Mouse (Mus musculus) right cerebral cortex, postnatal 4 days (tissue): ENCODE measurements around the gene Nhlrc4.

Source experiments
- DNase-seq: peaks from one replicate; pipeline ENCODE4 v3.0.0-alpha.2; 2022

The Nhlrc4 gene

DNA sequence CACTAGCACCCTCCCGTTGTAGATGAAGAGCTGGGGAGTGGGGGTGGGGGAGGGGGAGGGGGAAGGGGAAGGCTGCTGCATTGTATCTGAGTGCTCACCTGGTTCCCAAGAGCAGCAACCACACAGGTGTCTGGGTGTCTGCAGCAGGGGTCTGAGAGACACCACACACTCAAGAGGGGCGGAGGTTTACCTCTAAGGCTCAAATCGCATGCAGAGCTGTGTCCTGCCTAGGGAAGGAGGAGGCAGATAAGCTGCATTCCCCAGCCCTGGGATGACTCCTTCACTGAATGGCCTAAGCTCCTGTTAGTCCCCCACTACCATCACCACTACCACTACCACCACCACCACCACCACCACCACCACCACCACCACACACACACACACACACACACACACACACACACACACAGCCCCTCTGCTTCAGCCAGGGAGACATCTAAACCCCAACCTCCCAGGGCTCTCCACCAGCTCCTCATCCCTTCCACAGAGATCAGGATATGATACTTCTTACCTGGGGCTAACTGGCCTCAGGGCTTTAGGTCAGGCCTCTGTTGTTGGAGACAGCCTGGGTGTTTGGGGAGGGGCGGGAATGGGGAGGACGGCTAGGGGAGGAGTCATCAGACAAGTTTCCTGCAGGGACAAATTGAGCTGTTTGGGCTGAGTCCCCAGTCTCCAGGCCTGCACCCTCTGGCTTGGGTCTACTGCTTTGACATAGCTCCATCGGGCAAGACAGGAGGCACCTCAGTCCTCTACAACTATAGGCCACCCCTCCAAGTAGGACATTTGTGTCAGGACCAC lies at the start of gene Nhlrc4, which contains the start of gene Pigq:
Gene Nhlrc4 (minus strand): TSS at position 596 of the 798 bp plus-strand sequence.
Gene Pigq (minus strand): TSS at position 571 of the 798 bp plus-strand sequence.
- no peak for DNase-seq

DNA sequence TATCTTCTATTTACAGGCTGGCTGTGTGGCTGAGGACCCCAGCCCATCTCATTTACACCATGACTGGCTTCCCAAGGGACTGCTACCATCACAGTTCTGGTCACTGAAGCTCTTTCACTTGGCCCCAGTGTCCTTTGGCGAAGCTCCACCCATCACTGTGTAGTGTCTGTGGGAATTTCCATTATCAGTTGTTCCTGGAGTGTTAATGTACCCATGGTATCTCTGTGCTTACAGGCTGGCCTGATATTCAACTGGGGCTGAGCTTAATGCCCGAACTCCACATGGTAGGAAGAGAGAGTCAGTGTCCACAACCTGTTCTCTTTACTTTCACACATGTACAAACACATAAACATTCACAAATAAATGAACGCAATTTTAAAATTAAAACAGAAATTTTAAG lies 48.7 kb upstream of the Nhlrc4 start:
- DNase-seq: no peak

DNA sequence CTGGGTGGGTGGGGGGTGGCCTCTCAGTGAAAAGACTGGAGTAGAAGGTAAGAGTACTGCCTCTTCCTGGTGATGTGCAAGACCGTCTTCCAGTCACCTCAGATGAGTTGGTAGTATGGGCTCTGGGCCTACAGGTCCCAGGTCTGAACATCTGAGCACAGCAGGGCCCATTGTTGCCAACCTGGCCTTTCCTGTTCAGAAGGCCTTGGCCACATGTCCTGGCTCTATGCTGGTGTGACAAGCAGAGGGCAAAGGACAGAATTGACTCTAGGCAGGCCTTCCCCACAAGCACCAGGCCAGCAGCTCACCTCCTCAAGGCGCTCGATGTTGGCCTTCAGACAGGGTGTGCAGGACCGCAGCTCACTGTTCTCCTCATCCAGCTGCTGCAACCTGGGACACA lies 47.5 kb upstream of the Nhlrc4 start:
- DNase-seq: no peak

DNA sequence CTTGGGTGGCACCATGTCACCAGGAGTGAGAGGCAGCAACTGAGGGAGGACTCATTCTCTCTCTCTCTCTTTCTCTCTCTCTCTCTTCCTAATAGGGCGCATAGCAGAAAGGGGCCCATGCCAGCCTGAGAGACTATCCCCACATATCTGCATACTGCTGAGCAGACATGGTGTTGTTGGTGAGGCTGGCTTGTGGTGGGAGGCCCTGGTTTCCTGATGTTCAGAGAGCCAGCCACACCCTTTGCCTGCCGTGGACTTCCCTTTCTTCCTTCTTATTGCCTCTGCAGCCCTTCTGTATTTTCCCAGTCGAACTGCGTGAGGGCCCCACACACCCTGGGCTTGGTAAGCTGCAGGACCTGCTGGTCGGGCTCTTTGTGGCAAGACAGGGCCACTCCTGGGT lies 45.6 kb upstream of the Nhlrc4 start:
- DNase-seq: no peak

DNA sequence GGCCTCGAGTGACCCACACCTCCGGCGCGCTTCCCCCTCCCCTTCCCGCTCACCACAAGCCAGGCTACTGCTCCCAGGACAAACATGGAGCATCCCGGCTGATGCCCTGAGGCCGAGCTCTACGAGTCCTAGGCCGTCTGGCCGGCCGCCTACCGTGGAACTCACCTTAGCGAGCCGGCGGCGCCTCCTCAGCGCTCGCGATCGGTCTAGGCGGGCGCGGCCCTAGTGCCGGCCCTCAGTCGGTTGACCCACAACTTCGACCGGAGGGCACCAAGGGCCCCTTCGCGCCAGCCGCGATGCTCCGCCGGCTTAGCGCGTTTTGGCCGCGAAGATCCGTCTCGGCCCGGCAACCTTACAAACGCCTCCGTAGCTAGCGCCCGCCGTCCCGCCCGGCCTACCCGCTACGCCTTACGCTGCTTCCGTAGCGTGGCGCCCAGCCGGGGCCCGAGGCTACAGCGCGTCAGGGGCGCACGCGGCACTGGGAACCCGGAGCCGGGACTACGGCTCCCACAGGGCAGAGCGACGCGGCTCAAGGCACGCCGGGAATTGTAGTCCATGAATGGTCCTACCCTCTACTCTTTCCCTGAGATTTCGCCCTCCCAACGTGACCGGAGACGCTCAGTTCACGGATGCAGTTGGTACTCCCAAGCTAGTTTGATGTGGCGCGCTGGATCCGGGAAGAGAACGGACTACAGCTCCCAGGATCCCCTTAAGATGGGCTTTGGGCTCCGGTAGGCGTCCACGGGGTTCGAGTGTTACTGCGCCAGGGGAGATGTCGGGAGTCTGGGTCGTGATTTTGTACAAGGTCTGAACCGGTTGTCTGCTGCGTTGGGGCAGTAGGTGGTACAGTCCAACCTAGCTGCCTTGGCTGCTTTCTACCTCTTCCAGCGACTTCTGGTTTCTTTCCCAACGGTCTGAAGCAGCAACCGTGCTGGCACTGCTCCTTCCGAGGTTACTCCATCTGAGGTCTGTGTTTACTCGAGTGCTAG lies 40.8 kb upstream of the Nhlrc4 start, which contains the start of gene Capn15:
Gene Capn15 (minus strand): TSS at position 491 of the 989 bp plus-strand sequence.
- peak; percentile 93 for DNase-seq

DNA sequence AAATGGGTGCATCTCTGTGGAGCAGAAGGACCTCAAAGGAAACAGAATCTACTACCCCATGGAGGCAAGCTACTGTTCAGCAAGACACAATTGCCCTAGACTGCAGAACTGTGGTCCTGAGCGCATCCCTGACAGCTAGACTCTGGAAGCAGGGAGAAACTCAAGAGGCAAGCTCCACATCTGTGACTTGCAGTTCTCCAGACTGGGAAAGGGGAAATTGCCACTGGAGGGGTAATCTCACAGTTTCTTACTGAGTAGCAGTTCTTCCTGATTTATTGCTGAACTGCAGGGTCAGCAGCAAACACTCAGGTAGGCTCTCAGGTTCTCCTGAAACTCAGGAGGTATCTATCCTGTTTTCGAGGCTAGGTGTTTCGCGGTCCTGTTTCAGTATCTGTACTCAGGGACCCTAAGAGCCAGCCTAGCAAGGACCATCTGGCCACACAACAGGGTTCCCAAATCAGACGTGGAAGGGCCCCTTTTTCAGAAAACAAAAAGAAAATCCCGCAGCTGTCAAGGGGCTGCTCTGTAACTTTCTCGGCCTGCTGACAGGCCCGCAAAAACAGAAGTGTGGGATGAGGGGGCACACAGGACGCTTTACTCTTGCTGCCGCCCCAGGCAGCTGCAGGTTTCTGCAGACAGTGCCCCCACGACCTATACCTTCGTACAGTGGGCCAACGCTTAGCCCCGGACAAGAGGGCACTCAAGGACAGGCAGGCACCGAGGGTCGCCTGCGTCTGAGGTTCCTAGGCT lies 40.0 kb upstream of the Nhlrc4 start:
- no peak for DNase-seq

DNA sequence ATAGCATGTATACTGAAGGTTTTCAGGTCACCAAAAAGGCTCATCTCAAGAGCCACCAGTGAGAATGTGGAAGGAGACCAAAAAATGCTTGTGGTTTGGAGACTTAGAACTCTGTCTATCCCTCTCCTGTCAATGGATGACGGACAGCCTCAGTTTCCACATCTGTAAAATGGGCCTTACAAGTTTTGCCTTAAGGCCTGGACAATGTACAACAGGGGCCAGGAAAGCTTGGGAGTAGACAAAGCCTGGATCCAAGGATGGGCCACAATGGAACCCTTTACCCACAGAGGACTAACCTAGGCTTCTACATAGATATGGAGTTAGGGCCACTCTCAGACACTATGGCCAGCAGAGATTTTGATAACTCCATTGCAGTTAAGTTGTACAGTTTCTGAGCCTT lies 39.3 kb upstream of the Nhlrc4 start:
- DNase-seq: no peak

DNA sequence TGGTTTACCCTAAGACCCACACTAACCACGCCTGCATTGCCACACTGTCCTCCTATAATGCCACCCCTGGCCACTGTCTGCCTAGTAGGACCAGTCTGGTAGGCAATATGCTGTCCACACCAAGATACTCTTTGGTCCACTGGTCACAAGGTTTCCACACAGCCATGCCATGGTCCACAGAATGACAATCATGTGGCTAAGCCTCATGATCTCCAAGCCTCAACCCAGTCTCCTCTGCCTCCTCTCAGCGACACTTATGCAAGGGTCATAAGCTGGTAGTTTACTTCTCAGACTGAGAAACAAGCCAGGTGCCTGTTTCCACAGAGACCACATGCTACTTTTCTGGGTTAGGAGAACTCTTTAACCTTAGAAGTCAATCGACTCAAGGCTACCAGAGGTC lies 38.2 kb upstream of the Nhlrc4 start:
- DNase-seq: no peak

DNA sequence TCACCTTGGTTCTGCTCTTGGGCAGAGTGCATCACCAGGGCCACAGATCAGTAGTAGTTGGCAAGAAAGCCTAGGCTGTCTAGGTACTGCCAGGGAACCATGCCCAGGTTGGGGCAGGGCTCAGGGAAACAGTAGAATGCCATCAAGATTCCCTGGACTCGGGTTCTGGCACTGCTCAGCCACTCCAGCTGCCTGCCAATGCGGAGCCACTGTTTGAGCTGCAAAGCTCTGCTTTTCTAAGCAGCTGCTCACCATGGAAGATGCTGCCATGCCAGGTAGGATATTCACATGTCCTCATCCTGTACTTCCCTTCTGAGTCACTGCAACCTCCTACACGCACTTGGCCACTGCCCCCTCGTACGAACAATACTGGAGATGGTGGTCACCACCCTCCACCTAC lies 36.1 kb upstream of the Nhlrc4 start:
- DNase-seq: no peak

DNA sequence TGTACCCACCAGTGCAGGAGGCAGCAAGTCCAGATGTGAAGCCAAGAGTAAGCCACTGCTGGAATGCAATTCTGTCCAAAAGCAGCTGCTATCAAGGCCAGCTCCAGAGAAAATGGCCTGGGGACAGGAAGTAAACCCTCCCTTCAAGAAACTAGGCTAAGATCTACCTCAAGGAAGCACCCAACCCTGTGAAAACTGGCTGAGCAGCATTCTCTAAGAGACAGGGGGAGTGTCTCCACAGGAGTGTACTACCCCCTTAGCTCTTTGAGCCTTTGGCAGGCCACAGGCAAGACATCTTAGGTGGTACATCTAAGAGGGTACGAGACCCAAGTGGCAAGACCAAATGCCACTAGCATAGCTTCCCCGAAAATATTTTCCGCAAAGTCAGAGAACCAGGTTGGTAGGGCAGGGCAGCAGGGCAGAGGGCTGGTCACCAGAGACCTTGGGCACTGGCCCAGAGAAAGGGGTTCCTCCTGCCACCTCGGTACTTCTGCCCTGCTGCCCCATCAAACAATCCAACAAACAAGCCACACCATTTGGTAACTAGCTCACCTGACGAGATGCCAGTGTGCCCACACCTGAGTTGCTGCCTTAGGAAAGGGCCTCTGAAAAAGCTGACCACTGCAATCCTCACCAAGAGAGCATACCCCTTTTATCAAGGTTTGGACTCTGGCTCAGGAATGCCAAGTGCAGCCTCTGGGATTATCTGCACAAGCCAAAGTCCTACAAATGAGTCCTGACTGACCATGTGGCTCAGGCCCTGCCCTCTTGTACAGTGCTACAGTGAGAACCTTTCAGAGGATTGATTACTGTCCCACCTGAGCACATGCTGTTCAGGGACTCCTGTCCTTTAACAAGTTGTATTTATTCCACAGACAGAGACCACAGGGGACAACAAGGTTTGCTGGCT lies 35.3 kb upstream of the Nhlrc4 start:
- DNase-seq: no peak

DNA sequence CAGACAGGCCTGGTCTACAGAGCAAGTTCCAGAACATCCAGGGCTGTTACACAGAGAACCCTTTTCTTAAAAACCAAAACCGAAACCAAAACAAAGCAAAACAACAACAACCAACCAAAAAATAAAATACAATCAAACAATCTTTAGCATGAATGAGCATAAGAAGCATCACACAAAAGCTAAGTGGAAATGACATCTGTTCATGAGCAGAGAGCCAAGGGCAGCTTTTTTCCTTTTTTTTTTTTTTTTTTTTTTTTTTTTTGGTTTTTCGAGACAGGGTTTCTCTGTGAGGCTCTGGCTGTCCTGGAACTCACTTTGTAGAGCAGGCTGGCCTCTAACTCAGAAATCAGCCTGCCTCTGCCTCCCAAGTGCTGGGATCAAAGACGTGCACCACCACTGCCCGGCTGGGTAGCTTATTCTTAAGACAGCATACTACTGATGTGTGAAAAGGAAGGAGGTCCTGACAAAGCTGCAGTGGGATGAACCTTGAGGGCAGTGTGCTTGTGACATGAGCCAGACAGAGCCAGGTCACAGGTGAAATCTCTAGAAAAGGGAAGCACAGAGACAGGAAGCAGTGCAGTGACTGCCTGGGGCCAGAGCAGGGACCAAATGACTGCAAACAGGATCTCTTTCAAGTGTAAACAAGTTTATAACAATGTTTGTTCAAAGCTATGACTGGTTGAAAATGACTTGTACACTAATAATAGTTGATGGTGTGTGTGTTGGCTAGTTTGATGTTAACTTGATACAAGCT lies 26.4 kb upstream of the Nhlrc4 start:
- DNase-seq: no peak

DNA sequence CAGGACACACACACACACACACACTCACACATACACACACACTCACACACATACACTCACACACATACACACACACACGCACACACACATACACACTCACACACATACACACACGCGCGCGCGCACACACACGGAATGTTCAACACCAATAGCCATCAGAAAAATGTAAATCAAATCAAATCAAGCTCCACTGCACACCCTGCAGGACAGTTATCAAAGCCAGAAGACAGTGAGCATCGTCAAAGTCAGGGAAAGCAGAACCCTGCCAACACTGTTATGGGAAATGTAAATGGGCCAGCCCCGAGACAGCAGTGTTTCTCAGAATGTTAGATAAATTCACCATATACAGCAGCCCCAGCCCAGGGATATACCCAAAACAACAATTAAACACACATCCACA lies 25.7 kb upstream of the Nhlrc4 start:
- no peak for DNase-seq

DNA sequence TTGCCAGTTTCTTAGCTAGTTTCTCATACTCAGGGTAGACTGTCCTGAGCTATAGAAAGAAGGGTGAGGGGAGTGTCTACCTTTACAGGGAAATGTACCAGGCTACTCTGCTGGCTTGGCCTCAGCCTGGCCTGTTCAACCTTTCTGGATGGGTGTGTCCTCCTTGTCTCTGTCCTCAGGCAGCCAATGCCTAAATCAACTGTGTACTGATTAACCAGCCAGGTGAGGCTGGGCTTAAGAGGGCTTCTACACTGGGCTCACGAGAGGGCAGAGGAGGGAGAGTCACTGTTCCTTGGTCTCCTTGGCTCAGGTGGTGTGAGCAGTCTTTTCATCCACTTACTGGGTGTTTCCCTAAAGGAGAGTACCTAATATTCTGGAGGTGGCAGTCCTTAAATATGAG lies 23.4 kb upstream of the Nhlrc4 start:
- DNase-seq: no peak

DNA sequence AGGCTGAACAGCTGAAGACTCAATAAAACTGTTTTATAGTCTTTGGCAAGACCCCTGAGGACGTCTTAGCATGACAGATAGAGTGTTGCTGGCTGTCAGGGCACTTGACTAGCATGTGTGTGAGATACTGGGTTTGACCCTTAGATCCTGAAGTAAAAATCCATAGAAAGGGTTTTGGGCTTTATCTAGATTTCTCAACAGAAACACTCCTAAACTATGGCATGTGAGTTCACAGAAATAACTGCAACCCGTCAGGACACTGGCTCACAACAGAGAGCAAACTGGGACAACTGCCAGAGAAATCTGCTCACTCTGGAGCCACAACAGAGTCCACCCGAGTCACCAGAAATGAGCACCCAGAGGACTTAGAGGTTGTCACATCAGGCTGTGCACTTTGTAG lies 22.9 kb upstream of the Nhlrc4 start:
- no peak for DNase-seq

DNA sequence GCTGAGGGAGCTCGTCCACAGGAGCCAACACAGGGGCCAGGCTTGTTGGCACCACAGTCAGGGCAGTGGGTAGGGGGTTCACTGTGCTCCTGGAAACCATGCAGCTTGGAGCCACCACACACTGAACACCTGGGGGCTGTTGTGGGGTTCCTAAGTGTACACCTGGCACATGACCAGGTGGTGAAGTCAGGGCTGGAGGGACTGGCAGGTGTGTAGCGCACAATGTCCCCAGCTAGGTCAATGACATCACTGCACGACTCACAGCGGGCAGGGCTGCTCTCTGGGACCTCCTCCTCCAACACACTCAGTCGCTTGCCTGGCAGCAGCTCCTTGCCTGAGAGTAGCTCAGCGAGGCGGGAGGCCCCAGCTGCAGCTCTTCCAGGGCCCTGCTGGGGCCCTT lies 19.5 kb upstream of the Nhlrc4 start:
- DNase-seq: no peak

DNA sequence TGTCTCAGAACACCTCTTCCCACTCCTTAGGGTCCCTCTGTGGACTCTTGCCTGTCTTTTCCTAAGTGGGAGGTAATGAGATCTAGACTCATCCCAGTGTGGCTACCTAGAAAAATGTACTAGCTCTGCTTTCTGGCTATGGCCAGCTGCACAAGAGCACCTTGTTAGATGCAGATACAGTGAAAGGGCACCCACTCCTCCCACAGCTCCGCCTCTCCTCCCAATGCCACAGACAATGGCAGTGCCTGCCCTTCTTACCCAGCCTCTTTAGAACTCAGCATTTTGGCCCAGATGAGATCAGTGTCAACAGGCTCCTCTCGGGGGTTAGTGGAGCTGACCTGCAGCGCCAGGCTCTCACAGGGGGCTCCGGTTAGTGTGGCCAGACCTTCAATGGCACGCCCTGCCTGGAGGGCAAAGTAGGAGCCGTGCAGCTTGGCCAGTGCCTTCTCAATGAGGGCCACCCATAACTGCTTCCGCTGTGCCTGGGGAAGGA lies 17.7 kb upstream of the Nhlrc4 start:
- DNase-seq: no peak

DNA sequence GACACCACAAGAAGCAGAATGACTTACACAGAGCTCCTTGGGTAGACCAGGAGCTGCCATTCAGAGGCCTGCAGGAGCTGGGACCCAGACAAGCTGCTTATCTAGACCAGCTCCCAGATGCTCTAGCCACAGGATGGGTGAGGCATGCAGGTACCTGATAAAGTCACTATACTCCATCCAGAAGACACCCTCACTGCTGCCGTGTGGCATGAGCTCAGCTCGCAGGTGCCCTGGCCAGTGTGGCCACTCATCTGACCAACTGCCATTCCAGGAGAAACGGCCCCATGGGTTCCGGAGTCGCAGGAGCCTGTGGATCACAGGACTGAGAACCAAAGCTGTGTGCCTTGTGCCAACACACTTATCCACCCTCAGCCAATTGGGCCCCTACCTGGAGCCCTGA lies 16.8 kb upstream of the Nhlrc4 start:
- DNase-seq: no peak

DNA sequence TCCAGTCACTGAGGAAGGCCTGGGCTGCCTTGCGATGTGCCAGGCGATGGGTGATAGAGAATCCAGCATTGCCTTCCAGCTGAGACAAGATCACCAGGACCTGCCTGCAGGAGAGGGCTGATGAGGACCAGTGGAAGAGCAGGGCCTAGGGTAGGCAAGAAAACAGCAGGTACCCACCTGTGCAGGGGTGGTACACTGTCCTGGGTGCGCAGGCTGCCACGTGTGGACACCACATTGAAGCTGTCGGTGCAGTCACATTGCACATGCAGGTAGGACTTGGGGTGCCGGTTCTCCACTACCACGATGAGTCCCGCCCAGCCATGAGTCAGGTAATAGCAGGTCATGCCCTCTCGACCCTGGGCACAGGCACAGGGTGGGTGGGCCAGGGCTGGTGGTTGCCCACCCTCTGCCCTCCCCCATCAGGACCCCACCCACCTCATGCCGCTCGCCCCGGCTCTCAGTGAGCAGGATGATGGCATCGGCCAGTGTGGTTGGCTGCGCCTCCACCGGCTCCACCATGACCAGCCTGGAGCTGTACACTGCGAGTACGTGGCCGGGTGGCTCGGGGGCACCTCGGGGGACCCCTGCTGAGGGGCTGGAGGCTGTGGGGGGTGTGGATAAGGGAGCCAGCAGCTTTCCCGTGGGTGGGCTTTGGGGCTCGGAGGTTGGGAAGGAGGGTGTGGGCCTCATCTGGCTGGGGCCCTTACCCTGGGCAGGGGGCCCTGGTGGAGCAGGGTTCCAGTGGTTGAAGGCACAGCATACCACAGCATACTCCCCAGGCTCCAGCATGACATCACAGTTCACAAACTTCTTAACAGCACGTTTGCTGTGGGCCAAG lies 15.1 kb upstream of the Nhlrc4 start:
- DNase-seq: no peak

DNA sequence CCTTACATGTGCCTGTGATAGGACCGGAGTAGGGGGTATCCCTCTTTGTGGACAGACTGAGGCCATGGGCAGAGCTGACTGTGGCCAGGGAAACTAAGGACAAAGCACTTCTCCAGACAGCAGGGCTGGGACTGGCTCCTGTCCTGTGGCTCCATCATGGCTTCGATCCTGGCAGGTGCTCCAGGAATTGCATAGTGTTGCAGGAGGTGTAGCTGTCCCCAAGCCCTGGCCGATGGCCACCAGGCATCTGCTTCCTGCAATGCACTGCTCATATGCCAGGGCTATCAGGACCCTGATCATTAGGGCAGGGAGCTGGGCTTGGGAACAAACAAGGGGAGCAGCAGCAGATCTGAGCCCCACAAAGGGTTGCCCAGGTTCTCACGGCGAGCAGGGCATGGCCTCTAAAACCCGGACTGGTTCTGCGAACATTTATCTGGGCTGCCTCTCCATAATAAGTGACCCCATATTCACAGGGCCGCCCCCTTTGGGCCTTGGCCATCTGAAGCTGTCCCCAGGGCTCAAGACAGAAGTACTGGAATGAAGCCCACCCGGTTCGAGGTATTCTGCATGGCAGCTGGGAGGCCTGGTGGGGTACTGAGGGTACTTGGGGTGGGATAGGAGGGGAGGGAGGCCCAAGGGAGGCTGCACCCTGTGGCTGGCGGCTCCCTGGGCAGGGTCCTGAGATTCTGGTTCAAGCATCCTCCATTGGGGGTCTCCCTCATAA lies 14.2 kb upstream of the Nhlrc4 start:
- DNase-seq: no peak
